Mouse (Mus musculus) ES-E14 (cell line): ENCODE results near the gene Hrh1. TPM values are rescaled to one million over a fixed set of nuclear protein-coding genes. Genes with fewer than 3 reads are reported as not detected.

Source experiments
- DNase-seq: peaks from one replicate; pipeline ENCODE4 v3.0.0-alpha.2; 2013; ENCODE audit warnings: low read depth, low spot score
- H3K27ac ChIP-seq: 2 replicates; pipeline ENCODE4 v1.5.1; 2012; ENCODE audit warnings: low read depth, mild to moderate bottlenecking, low read length, moderate library complexity, mixed read lengths; ENCODE audit not compliant: poor library complexity, insufficient read depth, severe bottlenecking
- H3K36me3 ChIP-seq: 2 replicates; pipeline ENCODE4 v1.6.1; 2012; ENCODE audit warnings: mild to moderate bottlenecking, low read length, moderate library complexity, mixed read lengths; ENCODE audit not compliant: control insufficient read depth, poor library complexity, insufficient read depth, severe bottlenecking
- H3K4me1 ChIP-seq, 2 experiments: fragments of 150-350 bp in 1 of 2; sonication (generic) in 1 of 2; 2 replicates each; pipeline ENCODE4 v1.6.1; 2012; ENCODE audit warnings: low read length in 2 of 2, mild to moderate bottlenecking in 1 of 2, mixed read lengths in 1 of 2; ENCODE audit not compliant: control insufficient read depth in 2 of 2, insufficient read depth in 2 of 2, poor library complexity in 1 of 2
- H3K4me3 ChIP-seq, 2 experiments: fragments of 150-350 bp in 1 of 2; sonication (generic) in 1 of 2; 2 replicates each; pipeline ENCODE4 v1.5.1; 2012; ENCODE audit warnings: low read length in 2 of 2, low read depth in 1 of 2, mild to moderate bottlenecking in 1 of 2, mixed read lengths in 1 of 2; ENCODE audit not compliant: insufficient read depth in 1 of 2, poor library complexity in 1 of 2, severe bottlenecking in 1 of 2
- H3K9ac ChIP-seq: 2 replicates; pipeline ENCODE4 v1.6.1; 2012; ENCODE audit warnings: low read depth, mild to moderate bottlenecking, low read length, mixed read lengths; ENCODE audit not compliant: poor library complexity, insufficient read depth, severe bottlenecking
- H3K9me3 ChIP-seq: fragments of 150-350 bp; sonication (generic); 2 replicates; pipeline ENCODE4 v1.6.1; 2012; ENCODE audit warnings: low read depth, mild to moderate bottlenecking, low read length; ENCODE audit not compliant: control insufficient read depth, insufficient read depth
- CHD2 ChIP-seq: IDR thresholded peaks from 2 replicates; pipeline ENCODE4 v1.6.1; 2014; ENCODE audit warnings: mild to moderate bottlenecking, low read depth, low read length, inconsistent platforms
- HCFC1 ChIP-seq: IDR thresholded peaks from 2 replicates; pipeline ENCODE4 v1.6.1; 2012; ENCODE audit warnings: low read length, inconsistent platforms, borderline replicate concordance; ENCODE audit not compliant: insufficient read depth
- MAFK ChIP-seq: IDR thresholded peaks from 2 replicates; pipeline ENCODE4 v1.6.1; 2014; ENCODE audit warnings: mild to moderate bottlenecking, low read depth, low read length, inconsistent platforms; ENCODE audit not compliant: insufficient read depth
- ZC3H11A ChIP-seq: IDR thresholded peaks from 2 replicates; pipeline ENCODE4 v1.6.1; 2012; ENCODE audit warnings: low read depth, mild to moderate bottlenecking, inconsistent platforms, low read length, borderline replicate concordance
- ZNF384 ChIP-seq: IDR thresholded peaks from 2 replicates; pipeline ENCODE4 v1.6.1; 2012; ENCODE audit warnings: low read depth, low read length, inconsistent platforms
- in situ Hi-C, 2 experiments: fragments of 600-800 bp; cut with MboI; formaldehyde crosslinking; loops; one replicate each; pipeline ENCODE4 v1.15.1; 2025; ENCODE audit warnings: low sequenced_read_pairs in 2 of 2, inconsistent platforms in 1 of 2; ENCODE audit not compliant: unreplicated experiment in 2 of 2
- total RNA-seq: library from RNA; depleted of rRNA; stranded (reverse); fragments of 300-350 nt; gene quantifications from 2 replicates; pipeline ENCODE4 v1.2.3, GENCODE M21; 2012

Gene Hrh1
- total RNA-seq, 1 experiment = 0.94 TPM

- DNase-seq = no peak
- in situ Hi-C loops = no loop called here
- no peak for TF ChIP-seq HCFC1
- no peak for TF ChIP-seq CHD2
- TF ChIP-seq MAFK = no peak
- TF ChIP-seq ZNF384 = no peak
- TF ChIP-seq ZC3H11A = no peak
These were observed 1.1 kb upstream of the Hrh1 start for GRCm38 (mm10) chr6:114396605-114397004.

GRCm38 (mm10) chr6:114397280-114397679 lies 456 bp upstream of the Hrh1 start:
- TF ChIP-seq ZC3H11A (no peak), ZNF384 (no peak), CHD2 (no peak), MAFK (no peak), HCFC1 (no peak)
- Histone ChIP-seq H3K9ac (no peak overlapping the region), H3K4me3 (peak overlapping the region; percentile 62 to 91), H3K36me3 (no peaks in the 10 kb centered on the region), H3K9me3 (no peaks in the 10 kb centered on the region), H3K27ac (no peak overlapping the region), H3K4me1 (peaks cover 0 to 4% of the 10 kb centered on the region in 2 experiments; a peak in 1 of 4 replicates)
- in situ Hi-C loops = no loop called here
- no peak for DNase-seq

More at GRCm38 (mm10) chr6:114396605-114397004, 1.1 kb upstream of the Hrh1 start:
- Histone ChIP-seq H3K36me3 (no peaks in the 10 kb centered on the region), H3K9me3 (no peaks in the 10 kb centered on the region), H3K27ac (no peak overlapping the region), H3K9ac (no peak overlapping the region), H3K4me1 (peaks cover 0 to 4% of the 10 kb centered on the region in 2 experiments; a peak in 1 of 4 replicates), H3K4me3 (no peak overlapping the region)

- in situ Hi-C loops = no loop called here
- no peak overlapping the region for H3K9ac ChIP-seq
- H3K36me3 ChIP-seq = no peaks in the 10 kb centered on the region
- TF ChIP-seq ZC3H11A = no peak
- no peak for TF ChIP-seq MAFK
- TF ChIP-seq CHD2 = no peak
- no peak for TF ChIP-seq ZNF384
- TF ChIP-seq HCFC1 = no peak
- H3K4me3 ChIP-seq = peak overlapping the region in 1 of 2 experiments; percentile 62; a peak in 1 of 4 replicates
- H3K27ac ChIP-seq = no peak overlapping the region
- peak; percentile 29 for DNase-seq
- H3K9me3 ChIP-seq = no peaks in the 10 kb centered on the region
- H3K4me1 ChIP-seq = peaks cover 0 to 4% of the 10 kb centered on the region in 2 experiments; a peak in 1 of 4 replicates
These were observed 890 bp downstream of the Hrh1 start for GRCm38 (mm10) chr6:114398626-114399025.

GRCm38 (mm10) chr6:114400387-114400786 lies 2.7 kb downstream of the Hrh1 start:
- no peak for TF ChIP-seq CHD2
- TF ChIP-seq ZNF384 = no peak
- no peak for TF ChIP-seq HCFC1
- no peak for TF ChIP-seq MAFK
- no peak for TF ChIP-seq ZC3H11A
- DNase-seq = no peak
- H3K27ac ChIP-seq = no peak overlapping the region
- no peaks in the 10 kb centered on the region for H3K36me3 ChIP-seq
- no peak overlapping the region for H3K9ac ChIP-seq
- in situ Hi-C loops = no loop called here
- no peaks in the 10 kb centered on the region for H3K9me3 ChIP-seq
- H3K4me1 ChIP-seq = peaks cover 0 to 4% of the 10 kb centered on the region in 2 experiments; a peak in 1 of 4 replicates
- H3K4me3 ChIP-seq = no peak overlapping the region

- H3K9me3 ChIP-seq = no peaks in the 10 kb centered on the region
- peaks cover 0 to 4% of the 10 kb centered on the region in 2 experiments; a peak in 1 of 4 replicates for H3K4me1 ChIP-seq
- no peak overlapping the region for H3K9ac ChIP-seq
- no peak overlapping the region for H3K4me3 ChIP-seq
- no peak for TF ChIP-seq ZNF384
- TF ChIP-seq HCFC1 = no peak
- TF ChIP-seq MAFK = no peak
- TF ChIP-seq CHD2 = no peak
- no peak for TF ChIP-seq ZC3H11A
- in situ Hi-C loops = no loop called here
- H3K36me3 ChIP-seq = no peaks in the 10 kb centered on the region
- no peak for DNase-seq
- no peak overlapping the region for H3K27ac ChIP-seq
These were observed 3.1 kb downstream of the Hrh1 start for GRCm38 (mm10) chr6:114400841-114401240.
